Mouse (Mus musculus): Measurements from ENCODE around the gene Ubb. TPM values are rescaled to one million over a fixed set of nuclear protein-coding genes. Genes with fewer than 3 reads are reported as not detected.

The Ubb gene
- polyA plus RNA-seq, 1 experiment: 3,321 TPM

DNA sequence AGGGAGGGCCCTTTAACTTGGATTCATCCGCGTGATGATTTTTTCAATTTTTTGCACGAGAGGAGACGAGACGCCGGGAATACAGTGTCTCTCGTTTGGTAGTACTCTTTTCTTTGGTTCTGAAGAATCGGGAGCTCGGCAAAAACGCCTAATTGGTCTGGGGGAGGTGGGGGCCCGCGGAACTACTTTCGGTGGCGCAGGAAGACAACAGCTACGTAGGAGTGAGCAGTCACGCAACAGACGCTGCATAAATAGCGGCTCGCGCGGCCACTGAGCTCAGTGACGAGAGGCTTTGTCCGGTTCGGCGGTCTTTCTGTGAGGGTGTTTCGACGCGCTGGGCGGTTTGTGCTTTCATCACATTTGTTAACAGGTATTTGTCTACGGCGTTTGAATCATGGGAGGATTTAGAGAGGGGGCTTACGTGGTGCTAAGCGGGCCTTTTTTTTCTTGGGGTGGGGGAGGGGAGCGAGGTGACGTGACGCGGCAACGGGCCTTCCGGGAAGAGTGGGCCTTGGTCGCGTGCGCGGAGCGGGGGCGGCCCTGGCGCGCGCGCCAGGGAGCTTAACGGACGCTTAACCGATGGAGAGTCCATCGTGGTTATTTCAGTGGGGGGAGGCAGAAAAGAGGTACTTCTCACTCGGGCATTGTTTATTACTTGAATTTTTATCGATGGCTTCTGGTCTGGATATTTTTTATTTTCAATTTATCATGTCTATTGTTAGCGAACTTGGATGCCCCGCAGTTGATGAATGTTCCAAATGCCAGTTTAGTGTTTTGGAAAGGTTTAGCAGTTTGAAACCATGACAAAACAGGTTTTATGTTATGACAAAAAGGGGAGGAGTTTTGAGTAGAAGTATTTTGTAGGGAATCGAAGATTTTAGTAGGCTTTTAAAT lies 502 bp downstream of the Ubb start:
- DNase-seq (ENCODE audit: extremely low spot score in 1 of 2, low spot score in 1 of 2): peak in 1 of 2 experiments; percentile 88

DNA sequence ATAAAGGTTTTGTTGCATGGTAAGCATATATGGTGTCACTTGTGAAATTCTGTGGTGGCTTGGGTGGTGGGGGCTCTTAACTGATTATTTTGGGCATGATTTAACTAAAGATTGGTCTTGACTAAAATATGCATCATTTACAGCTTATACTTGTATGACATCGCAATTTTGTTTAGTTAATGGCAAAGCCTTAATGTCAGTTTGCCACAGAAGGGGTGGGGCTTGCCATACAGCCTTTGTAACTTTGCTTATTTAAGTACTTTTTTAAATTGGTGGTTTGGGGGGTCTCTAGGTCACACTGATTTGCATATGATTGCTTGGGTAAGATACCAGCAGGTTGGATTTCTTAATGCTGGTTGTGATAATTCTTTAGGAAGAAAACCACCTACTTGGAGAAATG lies 2.2 kb downstream of the Ubb start:
- no peak for DNase-seq (ENCODE audit: extremely low spot score in 1 of 2, low spot score in 1 of 2)

DNA sequence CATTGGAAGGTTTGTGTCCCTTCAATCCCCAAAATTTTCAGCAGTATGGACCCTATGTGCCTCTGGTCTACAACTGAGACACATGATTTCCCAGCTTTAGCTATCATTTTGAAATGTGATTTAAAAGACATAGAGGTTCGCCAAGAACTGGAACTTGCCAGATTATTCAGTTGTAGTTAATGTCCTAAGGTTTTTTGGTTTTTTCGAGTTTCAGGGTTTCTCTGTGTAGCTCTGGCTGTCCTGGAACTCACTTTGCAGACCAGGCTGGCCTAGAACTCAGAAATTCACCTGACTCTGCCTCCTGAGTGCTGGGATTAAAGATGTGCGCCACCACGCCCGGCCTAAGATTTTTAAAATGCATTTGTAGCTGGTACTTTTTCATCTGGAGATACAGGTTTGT lies 2.7 kb downstream of the Ubb start:
- no peak for DNase-seq (ENCODE audit: extremely low spot score in 1 of 2, low spot score in 1 of 2)

DNA sequence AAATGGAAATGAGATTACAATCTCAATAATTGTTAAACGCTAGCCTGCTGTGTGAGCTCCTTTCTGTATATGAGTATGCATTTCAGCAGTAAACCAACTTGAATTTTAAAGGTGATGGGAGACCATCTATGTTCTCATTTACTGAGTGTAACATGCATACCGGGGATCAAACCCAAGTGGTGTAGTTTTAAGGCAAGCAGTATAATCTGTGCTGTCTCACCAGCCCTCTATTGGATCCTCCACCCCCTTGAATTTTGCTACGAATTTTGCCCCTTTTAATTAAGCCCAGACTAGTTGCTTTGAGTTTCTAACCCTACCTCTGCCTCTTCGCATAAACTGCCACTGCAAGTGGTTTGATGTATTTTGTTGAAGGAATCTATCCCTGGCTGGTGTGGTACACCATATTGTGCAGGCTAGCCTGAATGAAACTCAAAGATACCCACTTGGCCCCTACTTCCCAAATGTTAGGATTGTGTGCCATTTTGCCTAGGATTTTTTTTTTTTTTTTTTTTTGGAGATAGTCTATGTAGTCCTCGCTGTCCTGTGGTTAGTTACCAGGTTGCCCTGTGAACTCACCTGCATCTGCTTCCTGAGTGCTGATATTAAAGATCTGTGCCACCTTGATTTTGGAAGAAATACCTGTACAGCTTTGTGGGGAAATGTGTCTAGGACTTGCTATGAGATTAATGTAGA lies 3.3 kb downstream of the Ubb start:
- DNase-seq (ENCODE audit: extremely low spot score in 1 of 2, low spot score in 1 of 2): no peak

DNA sequence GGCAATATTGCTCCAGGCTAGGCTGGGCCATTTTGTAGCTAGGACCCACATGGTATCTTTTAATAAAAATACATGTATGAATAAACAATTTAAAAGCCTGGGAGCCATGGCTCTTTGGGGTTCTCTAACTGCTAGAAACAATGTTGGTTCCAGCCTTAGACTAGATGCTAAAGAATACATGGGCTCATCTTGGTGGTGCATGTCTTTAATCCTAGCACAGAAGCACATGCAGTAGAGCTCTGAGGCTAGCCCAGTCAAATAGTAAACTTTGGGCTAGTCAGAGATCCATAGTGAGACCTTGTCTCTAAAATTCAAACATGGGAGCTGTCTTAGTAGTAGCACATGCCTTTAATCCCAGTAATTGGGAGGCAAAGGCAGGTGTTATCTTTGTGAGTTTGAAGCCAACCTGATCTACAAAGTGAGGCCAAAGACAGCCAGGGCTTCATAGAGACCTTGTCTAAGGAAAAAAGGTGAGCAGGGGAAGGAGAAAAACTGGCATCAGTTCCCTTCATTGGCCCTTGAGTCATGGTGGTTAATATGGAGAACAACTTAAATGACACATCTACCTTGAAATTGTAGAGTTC lies 4.1 kb downstream of the Ubb start:
- DNase-seq (ENCODE audit: extremely low spot score in 1 of 2, low spot score in 1 of 2): no peak

DNA sequence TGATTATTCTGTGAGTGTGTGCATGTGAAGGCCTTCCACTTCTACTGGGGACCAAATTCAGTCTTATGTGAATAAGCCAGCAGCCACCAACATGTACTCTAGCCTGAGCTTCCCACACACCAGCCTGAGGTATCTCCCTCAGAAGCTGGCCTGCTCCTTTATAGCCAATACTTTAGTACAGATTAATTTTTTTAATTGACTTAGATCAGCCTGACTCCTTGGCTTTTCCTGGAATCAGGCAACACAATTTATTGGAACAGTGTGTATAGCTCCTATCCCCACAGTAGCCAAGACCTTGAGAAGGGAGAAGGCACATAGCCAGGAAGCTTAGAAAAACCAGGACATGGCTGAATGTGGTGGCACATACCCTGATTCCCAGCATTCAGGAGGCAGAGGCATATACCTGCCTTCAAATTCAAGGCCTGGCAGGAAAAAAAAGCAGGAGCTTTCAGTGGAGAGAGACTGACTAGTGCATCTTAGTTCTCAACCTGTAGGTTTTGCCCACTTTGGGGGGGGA lies 5.0 kb downstream of the Ubb start:
- DNase-seq (ENCODE audit: extremely low spot score in 1 of 2, low spot score in 1 of 2): no peak

DNA sequence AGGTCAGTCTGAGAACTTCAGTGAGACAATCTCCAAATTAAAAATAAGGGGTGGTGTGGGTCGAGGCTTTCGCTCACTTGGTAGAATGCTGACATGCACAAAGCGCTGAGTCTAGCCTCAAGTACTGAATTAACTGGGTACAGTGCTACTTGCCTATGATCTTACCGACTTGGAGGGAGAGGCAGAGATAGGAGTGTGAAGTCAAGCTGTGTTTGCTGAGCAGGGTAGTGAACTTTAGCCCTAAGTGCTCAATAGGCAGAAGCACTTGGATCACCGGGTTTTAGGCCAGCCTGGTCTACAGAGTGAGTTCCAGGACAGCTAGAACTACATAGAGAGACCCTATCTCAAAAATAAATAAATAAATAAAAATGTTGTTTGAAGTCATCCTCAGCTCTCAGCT lies 6.2 kb downstream of the Ubb start:
- no peak for DNase-seq (ENCODE audit: extremely low spot score in 1 of 2, low spot score in 1 of 2)

DNA sequence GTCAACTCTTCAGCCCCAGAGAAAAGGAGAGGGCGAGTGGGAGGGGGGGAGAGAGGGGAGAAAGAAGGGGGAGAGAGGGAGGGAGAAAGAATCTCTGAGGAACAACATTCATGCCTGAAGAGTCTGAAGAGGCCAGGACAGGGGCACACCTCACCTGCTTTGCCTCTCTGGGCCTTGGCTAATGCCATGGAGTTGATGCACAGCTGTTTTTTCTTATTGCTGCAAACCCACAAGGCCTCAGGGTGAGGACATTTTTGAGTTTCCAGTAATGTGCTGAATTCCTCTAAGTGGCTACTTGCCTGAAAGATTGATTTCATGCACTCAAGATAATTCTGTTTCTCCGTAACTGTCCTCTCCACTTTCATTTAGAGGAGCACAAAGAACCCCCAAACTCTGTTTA lies 7.2 kb downstream of the Ubb start:
- no peak for DNase-seq (ENCODE audit: extremely low spot score in 1 of 2, low spot score in 1 of 2)

DNA sequence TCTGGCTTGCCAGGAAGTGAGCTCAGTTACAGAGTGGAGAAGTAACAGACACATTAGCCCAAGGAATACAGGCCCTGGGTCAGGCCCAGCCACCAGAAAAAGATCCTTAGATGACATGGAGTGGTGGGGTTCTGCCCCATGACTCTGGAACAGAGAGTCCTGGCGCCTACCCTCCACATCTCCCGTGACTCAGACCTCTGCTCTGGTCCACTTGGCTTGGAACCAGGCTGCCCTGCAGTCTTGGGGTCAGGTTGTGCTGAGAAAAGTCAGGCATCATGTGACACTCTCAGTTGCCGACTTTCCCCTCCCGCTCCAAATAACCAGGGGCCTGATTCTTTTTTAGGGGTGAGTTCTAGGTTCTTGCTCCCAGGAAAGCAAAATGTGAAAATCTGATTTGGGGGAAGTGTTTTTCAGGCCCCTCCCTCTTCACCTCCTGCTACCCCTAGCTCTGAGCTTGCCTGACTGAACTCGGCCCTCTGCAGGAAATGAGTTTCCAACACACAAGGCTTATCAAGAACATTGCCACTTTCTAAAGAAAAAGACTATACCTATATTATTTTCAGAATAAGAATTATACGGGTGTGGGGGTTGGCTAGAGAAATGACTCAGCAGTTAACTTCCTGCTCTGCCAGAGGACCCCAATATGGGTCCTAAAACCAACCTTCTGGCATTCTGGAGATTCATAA lies 8.1 kb downstream of the Ubb start:
- no peak for DNase-seq (ENCODE audit: extremely low spot score in 1 of 2, low spot score in 1 of 2)

DNA sequence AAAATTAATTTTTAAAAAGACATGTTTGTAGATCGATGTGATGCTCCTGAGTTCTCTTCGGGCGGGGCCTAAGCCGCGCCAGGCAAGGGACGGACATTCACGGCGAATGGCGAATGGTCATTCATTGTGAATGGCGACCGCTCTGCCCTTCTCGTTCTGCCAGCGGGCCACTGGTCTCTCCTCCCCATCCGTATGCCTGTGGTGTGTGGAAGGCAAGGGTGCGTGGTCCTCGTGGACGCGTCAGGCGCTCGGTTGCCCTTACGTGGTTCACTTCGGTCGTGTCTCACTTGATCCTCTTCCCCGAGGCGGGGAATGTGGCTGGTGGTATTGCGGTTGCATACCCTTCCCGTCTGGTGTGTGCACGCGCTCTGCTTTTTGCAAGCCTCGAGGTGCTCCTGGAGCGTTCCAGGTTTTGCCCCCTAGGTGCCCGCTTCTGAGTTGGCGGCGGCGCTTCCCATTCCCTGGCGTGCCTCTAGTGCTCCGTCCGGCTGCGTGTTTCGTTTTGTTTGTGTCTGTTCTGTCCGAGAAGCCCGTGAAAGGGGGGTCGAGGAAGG lies 9.6 kb downstream of the Ubb start:
- no peak for DNase-seq (ENCODE audit: extremely low spot score in 1 of 2, low spot score in 1 of 2)

DNA sequence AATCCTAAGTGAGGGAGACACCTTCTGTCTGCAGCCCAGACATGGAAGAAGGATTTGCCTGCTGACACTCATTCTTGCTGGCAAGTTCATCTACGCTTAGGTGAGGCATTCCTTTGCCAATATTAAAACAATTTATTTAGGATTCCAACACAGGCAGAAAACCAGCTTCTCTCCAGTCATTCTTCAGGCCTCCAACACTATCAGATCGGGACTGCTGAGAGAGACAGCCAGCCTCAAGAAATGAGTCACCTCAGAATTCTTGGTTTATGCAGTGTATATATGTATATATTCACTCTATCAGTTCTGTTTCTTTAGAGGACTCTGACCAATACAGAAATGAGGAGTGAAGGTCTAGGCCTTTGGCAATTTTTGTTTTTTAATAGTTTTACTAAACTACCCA lies 12.6 kb downstream of the Ubb start:
- no peak for DNase-seq (ENCODE audit: extremely low spot score in 1 of 2, low spot score in 1 of 2)

DNA sequence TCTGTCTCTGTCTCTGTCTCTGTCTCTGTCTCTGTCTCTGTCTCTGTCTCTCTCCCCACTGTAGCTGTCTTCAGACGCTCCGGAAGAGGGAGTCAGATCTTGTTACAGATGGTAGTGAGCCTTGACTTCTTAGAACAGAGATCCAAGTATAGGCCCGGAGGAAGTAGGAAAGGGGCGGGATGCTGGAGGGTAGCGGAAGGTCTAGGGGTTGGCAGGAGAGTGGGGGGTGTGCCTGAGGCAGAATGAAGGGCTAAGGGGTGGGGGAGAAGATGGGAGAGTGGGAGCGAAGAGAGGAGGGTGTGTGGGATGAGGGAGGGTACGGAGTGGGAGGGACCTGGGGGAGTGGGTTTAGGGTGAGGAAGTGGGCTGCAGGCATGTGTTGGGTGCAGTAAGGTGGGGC lies 14.8 kb downstream of the Ubb start:
- no peak for DNase-seq (ENCODE audit: extremely low spot score in 1 of 2, low spot score in 1 of 2)

DNA sequence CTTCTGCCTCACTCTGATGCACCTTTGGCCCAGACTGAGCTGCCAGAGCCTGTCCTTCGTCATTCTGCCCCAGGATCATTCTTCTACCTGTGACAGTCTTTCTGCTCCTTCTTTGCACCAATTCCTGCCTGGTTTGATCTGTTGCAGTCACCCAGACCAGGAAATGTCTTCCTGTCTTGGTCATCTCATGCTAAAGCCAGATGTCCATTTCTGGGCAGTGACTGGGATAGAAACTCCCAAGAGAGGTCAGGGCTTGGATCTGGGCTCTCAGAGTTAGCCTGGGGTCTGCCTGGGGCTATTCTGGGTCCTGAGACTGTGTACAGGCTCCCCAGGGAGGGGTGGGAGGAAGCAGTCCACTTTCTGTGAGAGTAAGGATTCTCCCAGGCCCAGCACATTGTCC lies 15.2 kb downstream of the Ubb start:
- no peak for DNase-seq (ENCODE audit: extremely low spot score in 1 of 2, low spot score in 1 of 2)

DNA sequence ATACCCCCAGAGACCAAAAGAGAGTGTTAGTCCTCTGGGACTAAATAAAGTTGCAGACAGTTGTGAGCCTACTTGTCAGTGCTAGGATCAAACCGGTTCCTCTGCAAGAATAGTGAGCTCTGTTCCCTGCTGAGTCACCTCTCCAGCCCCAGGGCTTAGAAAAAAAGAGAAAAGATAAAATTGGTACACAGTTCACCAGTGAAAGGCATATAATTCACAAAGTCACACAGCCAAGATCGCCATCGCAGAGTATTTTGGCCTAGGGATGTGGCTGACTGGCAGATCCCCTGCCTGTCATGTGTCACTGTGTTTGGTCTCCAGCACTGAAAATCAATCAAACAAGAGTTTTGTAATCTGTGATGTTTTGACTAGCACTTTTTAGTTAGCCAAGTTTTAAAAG lies 17.3 kb downstream of the Ubb start:
- no peak for DNase-seq (ENCODE audit: extremely low spot score in 1 of 2, low spot score in 1 of 2)

DNA sequence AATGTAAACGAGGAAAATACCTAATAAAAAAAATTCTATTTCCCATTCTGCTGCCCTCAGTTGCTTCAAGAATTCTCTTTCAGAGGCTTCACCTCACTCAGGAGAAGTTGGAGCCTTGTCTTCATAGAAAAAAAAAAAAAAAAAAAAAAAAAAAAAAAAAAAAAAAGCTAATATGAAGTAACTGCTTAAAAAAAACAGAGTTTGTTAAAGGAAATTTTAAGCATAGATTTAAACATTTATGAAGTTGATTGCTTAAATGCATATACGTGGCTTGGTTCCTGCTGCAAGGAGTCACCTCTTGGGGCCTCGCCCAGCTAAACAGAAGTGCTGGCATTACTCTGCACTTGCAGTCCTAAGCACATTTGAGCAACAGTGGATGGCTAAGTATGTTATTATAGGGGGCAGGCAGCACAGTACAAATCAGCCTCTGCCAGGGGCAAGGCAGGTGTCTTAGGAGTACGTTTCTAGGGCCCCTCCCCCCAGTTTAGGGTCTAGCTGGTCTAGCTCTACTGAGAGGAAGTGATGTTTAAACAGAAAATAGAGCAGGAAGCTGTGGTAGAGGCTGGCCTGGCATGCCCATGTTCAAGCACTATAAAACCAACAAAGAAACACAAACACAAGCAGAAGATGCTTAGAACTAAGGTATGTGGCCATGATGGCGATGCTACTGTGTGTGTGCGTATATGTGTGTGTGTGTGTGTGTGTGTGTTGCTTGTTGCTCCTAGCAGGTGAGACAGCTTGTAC lies 23.2 kb downstream of the Ubb start, which contains the start of gene Trpv2:
TSS of gene Trpv2 (plus strand) at position 528 of the 744 bp plus-strand sequence.
- no peak for DNase-seq (ENCODE audit: extremely low spot score in 1 of 2, low spot score in 1 of 2)

DNA sequence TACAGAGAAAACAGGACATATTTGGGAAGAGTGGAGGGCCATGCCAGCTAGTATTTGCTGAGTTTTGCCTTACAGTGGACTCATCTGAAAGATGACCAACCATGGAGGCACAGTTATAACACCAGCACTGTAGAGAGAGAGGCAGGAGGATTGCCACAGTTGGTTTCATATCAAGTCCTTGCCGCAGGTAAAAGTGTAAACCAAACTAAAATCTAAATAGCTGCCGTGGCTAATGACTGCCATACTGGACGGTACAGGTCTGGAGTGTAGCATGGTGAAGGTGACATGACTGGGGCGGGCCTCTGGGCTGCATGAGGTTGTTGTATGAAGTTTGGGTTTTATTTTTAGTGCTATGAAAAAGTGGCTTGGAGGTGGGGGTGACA lies 23.7 kb downstream of the Ubb start:
- DNase-seq (ENCODE audit: extremely low spot score in 1 of 2, low spot score in 1 of 2): no peak

DNA sequence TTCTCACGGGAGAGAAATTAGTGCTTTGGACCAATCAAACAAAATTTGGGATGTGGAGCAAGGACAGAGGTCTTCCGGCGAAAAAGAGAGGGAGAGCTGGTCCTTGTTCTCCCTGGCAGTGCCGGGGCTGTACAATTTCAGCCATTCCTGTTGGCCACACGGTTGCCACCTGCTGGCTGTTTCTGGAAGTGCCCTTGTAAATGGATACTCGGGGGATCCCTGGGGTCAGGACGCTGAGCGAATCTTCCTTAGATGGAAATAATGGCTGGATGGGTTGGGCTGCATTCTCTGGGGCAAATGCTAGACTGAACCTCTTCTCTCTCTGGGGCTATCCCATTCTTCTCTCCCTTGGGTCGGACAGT lies 24.3 kb downstream of the Ubb start:
- DNase-seq (ENCODE audit: extremely low spot score in 1 of 2, low spot score in 1 of 2): peak; percentile 76 to 96

DNA sequence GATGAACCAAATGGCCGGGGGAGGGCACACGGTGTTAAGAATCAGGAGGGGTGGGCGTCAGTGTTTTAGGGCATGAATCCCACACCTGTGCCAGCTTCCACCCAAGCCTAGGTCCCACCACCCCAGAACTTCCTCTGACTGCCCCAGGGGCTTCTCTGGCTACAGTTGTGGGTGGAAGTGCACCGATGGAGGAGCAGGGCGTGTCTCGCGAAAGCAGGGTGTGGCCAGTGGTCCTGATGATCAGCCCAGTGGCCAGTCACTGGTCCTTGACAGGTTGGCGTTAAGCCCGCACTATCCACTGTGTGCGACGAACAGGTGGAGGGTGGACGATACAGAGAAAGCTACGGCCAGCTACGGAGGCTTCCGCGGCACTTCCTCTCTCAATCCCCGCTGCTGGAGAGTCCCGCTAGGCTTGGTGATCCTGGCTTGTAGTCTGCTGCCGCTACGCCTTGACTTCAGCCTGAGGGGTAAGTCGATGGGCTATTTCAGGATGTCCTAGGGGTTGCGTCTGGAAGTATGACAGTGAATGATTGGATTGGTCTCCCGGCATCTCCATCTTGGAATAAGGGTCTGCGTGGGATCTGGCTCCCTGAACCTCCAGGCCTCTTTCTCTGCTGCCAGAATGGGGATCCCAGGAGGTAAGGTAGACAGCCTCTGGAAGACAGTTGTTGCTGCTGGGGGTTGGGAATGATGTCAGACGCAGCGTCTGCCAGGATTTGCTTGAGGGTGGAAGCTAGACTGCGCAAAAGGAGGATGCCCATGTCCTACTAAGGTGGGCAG lies 24.9 kb downstream of the Ubb start:
- DNase-seq (ENCODE audit: extremely low spot score in 1 of 2, low spot score in 1 of 2): peak; percentile 50 to 80

DNA sequence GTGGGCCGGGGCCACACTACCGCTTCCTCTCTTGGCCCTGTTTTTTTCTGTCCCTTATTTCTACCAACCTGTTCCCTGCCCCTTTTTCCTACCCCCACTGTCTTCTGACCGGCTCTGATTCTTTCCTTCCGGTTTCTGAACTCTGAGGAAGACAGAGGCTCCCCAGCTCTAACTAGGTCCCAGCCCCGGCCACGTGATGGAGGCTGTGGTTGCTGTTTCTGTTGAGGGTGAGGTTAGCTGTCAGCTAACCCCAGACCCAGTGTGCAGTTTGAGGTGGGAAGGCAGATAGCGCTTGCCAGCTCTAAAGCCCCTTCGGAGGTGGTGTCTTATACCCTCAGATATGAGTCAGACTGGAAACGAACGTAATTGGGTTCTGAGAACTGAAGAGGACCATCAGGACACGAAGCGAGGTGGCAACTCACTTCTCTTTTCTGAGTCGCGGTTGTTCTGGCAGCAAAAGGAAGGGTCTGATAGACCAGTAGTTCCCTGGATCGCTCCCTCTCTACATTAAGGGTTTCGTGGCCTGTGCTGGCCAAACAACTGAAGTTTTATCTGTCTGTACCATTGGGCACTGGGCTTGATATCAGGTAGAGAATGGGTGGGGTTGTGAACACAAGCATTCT lies 25.7 kb downstream of the Ubb start:
- DNase-seq (ENCODE audit: extremely low spot score in 1 of 2, low spot score in 1 of 2): peak in 1 of 2 experiments; percentile 48
